Mouse (Mus musculus) embryonic facial prominence, embryonic 12.5 days (tissue): Measurements from ENCODE around the gene Bmpr2. TPM values are rescaled to one million over a fixed set of nuclear protein-coding genes. Genes with fewer than 3 reads are reported as not detected.
"Not testable (repeated sequence)": the region's sequence is repeated elsewhere in the genome, so short reads cannot be mapped to it uniquely, and the experiment has no call there.

Source experiments
- ATAC-seq: fragments of 200-750 bp; cut with Nextera tagmentation; 2 replicates; pipeline ENCODE4 v1.8.0; 2017; ENCODE audit not compliant: insufficient number of reproducible peaks, insufficient read depth, low FRiP score, low TSS enrichment
- H3K27ac ChIP-seq: fragments of 300-500 bp; sonication (generic); 2 replicates; pipeline ENCODE4 v1.5.1; 2016; ENCODE audit warnings: mild to moderate bottlenecking
- H3K27me3 ChIP-seq: fragments of 300-500 bp; sonication (generic); 2 replicates; pipeline ENCODE4 v1.6.1; 2016; ENCODE audit warnings: mild to moderate bottlenecking, moderate library complexity
- H3K36me3 ChIP-seq: fragments of 300-500 bp; sonication (generic); 2 replicates; pipeline ENCODE4 v1.6.1; 2016; ENCODE audit warnings: mild to moderate bottlenecking
- H3K4me1 ChIP-seq: fragments of 300-500 bp; sonication (generic); 2 replicates; pipeline ENCODE4 v1.6.1; 2016
- H3K4me2 ChIP-seq: fragments of 300-500 bp; sonication (generic); replicated peaks from 2 replicates; pipeline ENCODE4 v1.6.1; 2016; ENCODE audit warnings: mild to moderate bottlenecking, moderate library complexity
- H3K4me3 ChIP-seq: fragments of 300-500 bp; sonication (generic); 2 replicates; pipeline ENCODE4 v1.5.1; 2016; ENCODE audit warnings: mild to moderate bottlenecking
- H3K9ac ChIP-seq: fragments of 300-500 bp; sonication (generic); 2 replicates; pipeline ENCODE4 v1.6.1; 2016; ENCODE audit warnings: mild to moderate bottlenecking, moderate library complexity
- H3K9me3 ChIP-seq: fragments of 300-500 bp; sonication (generic); 2 replicates; pipeline ENCODE4 v1.6.1; 2016; ENCODE audit warnings: mild to moderate bottlenecking, moderate library complexity
- WGBS: fragments of 180-500 bp; shearing (Covaris S2); methylation state at CpG from one replicate; pipeline ENCODE4 v1.1.7; 2016; 5-methylcytosine and 5-hydroxymethylcytosine counted together
- polyA plus RNA-seq: library from polyadenylated mRNA; unstranded; fragments of >200 nt; fragmentation: Nextera tagmentation; extraction: Ambion mirVana; gene quantifications from 2 replicates; pipeline ENCODE4 v1.2.1, GENCODE M21; 2016

The Bmpr2 gene
- polyA plus RNA-seq, result 10.5 and 11.0 TPM in 2 replicates

- Histone ChIP-seq H3K27me3 (no peaks in the 10 kb centered on the region), H3K27ac (peak within 1 kb of the TSS; percentile 99), H3K4me2 (peak within 1 kb of the TSS; percentile 62), H3K4me3 (peak within 1 kb of the TSS; percentile 99), H3K36me3 (0 out of 2 replicates have a peak, but pooled peaks cover 1% of the 10 kb centered on the region), H3K4me1 (peaks cover 7% of the 10 kb centered on the region; the same call in 1 of the 2 replicates), H3K9me3 (no peaks in the 10 kb centered on the region), H3K9ac (peak within 1 kb of the TSS; percentile 95)
- under 1% methylated on average over 37 of the region's 75 CpGs for WGBS
- peak; percentile 91 for ATAC-seq
These were observed at the start of gene Bmpr2 for GRCm38 (mm10) chr1:59763164-59763768. Gene Bmpr2, plus strand, starts transcription at chr1:59763400.

DNA sequence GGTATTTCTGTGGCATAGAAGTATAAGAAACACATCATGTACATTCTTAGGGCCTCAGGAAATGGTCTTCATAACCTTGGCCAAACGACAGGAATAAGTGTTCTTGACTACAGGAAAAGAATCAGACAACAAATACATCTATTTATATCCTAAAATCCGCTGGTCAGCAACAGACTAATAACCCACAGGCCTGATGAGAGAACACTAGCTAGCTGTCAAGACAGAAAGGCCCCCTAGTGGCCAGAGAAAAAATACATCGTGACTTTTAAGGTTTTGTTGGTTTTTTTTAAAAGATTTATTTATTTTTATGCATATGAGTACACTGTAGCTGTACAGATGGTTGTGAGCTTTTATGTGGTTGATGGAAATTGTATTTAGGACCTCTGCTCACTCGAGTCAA lies 43.3 kb upstream of the Bmpr2 start:
- no peak overlapping the region for H3K9ac ChIP-seq
- H3K9me3 ChIP-seq, result no peaks in the 10 kb centered on the region
- no peak overlapping the region for H3K27ac ChIP-seq
- WGBS, result 45% methylated on average over 4 of the region's 4 CpGs
- no peaks in the 10 kb centered on the region for H3K27me3 ChIP-seq
- H3K4me3 ChIP-seq, result no peak overlapping the region
- H3K36me3 ChIP-seq, result peaks cover 36% of the 10 kb centered on the region
- no peak overlapping the region for H3K4me2 ChIP-seq
- no peaks in the 10 kb centered on the region for H3K4me1 ChIP-seq
- no peak for ATAC-seq

DNA sequence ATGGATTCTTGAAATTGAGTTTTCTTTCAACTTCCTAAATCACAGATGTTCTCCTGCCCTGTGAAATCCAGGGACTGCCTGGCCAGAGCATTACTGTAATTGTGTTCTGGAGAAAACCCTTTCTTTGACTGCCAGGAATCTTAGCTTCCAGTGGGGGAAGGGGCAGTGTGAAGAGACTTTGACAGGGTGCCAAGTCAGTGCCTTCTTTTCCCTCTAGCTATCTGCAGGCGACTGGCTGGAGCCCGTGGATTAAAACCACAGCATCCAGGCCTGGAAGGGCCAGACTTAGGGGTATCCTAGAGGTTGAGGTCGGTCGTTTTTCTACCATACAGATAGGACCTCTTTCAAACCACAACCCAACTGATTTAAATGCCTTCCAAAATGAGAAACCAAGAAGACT lies 37.5 kb upstream of the Bmpr2 start:
- no peaks in the 10 kb centered on the region for H3K27me3 ChIP-seq
- ATAC-seq, result no peak
- H3K9ac ChIP-seq, result no peak overlapping the region
- H3K4me3 ChIP-seq, result no peak overlapping the region
- no peak overlapping the region for H3K27ac ChIP-seq
- H3K4me2 ChIP-seq, result no peak overlapping the region
- no peaks in the 10 kb centered on the region for H3K4me1 ChIP-seq
- 0 out of 2 replicates have a peak, but pooled peaks cover 1% of the 10 kb centered on the region for H3K36me3 ChIP-seq
- WGBS, result 62% methylated on average over 4 of the region's 4 CpGs
- no peaks in the 10 kb centered on the region for H3K9me3 ChIP-seq

DNA sequence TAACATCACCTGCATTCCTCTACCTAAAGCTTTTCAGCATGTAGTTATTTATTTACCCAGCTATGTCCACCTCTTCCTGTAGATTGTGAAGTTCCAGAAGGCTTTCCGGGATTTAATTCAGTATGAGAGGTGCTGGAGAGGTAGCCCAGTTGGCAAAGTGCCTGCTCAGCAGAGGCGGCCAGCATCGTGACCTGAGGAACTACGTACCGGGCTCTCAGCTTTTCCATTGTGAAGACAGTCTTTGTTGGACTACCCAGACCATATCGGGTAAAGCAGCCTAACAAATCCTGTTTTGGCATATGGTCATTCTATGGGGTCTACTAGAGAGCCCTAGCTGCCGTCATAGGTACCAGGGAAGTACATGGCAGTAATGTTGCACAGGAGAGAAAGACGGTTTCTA lies 33.1 kb upstream of the Bmpr2 start:
- no peaks in the 10 kb centered on the region for H3K36me3 ChIP-seq
- no peak overlapping the region for H3K4me2 ChIP-seq
- WGBS, result 86% methylated on average over 8 of the region's 8 CpGs
- H3K9me3 ChIP-seq, result no peaks in the 10 kb centered on the region
- H3K27me3 ChIP-seq, result no peaks in the 10 kb centered on the region
- H3K4me1 ChIP-seq, result no peaks in the 10 kb centered on the region
- no peak overlapping the region for H3K4me3 ChIP-seq
- no peak for ATAC-seq
- H3K27ac ChIP-seq, result no peak overlapping the region
- no peak overlapping the region for H3K9ac ChIP-seq

DNA sequence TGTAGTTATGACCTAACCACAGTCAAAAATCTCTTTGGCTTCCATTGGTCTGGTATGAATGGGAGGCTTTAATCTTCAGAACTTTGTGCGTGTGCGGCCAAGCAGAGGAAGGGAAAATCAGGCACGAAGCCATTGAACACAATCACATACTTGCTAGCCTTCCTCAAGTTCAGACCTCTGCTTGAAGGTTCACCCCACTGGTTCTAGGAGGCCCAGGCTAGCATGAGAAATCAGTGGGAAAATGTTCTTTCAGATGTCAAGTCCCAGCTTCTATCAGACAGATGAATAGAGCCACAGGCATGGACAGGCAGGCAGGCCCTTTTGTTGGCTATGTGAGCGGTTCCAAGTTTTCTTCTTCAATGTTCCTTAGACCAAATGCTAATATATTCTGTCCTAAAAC lies 32.5 kb upstream of the Bmpr2 start:
- H3K9ac ChIP-seq, result no peak overlapping the region
- no peaks in the 10 kb centered on the region for H3K4me1 ChIP-seq
- no peak for ATAC-seq
- no peaks in the 10 kb centered on the region for H3K27me3 ChIP-seq
- no peaks in the 10 kb centered on the region for H3K36me3 ChIP-seq
- H3K9me3 ChIP-seq, result no peaks in the 10 kb centered on the region
- H3K4me2 ChIP-seq, result no peak overlapping the region
- 88% methylated on average over 4 of the region's 4 CpGs for WGBS
- no peak overlapping the region for H3K27ac ChIP-seq
- H3K4me3 ChIP-seq, result no peak overlapping the region

- ATAC-seq, result no peak
- no peaks in the 10 kb centered on the region for H3K27me3 ChIP-seq
- H3K9me3 ChIP-seq, result no peaks in the 10 kb centered on the region
- H3K4me3 ChIP-seq, result no peak overlapping the region
- H3K4me2 ChIP-seq, result no peak overlapping the region
- 81% methylated on average over 6 of the region's 6 CpGs for WGBS
- H3K9ac ChIP-seq, result no peak overlapping the region
- H3K4me1 ChIP-seq, result no peaks in the 10 kb centered on the region
- no peak overlapping the region for H3K27ac ChIP-seq
- no peaks in the 10 kb centered on the region for H3K36me3 ChIP-seq
These were observed 29.1 kb upstream of the Bmpr2 start for GRCm38 (mm10) chr1:59734076-59734475.

DNA sequence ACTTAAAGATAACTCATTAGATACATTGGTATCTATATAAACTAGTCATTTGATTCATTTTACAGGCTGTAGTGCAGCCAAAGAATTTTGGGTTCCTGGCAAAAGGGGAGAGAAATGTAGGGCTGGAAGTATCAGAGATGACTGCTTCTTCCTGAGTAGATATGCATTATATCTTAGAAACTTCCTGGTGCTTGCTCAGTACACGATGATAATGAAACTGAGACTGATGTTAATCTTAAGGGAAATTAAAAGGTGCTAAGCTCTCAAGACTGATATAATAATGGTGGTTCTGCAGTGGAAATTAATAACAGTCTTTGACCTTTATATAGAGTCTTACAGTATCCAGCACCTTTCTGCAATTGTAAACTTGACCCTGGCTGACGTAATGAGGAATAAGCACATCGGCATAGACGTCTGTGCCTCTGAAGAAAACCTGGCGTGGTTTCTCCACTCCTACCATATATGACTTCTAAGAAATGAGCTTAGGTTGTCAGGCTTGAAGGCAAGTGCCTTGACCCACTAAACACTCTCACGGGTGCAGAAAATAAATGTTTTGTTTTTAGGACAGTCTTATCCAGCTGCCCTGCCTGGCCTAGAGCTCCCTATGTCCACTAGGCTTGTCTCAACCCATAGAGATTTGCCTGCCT lies 24.3 kb upstream of the Bmpr2 start:
- Histone ChIP-seq H3K4me3 (no peak overlapping the region), H3K4me1 (no peaks in the 10 kb centered on the region), H3K27me3 (no peaks in the 10 kb centered on the region), H3K4me2 (no peak overlapping the region), H3K36me3 (no peaks in the 10 kb centered on the region), H3K27ac (no peak overlapping the region), H3K9me3 (no peaks in the 10 kb centered on the region), H3K9ac (no peak overlapping the region)
- no peak for ATAC-seq
- 76% methylated on average over 6 of the region's 6 CpGs for WGBS

- Histone ChIP-seq H3K36me3 (no peaks in the 10 kb centered on the region), H3K27me3 (no peaks in the 10 kb centered on the region), H3K4me2 (no peak overlapping the region), H3K27ac (no peak overlapping the region), H3K4me1 (no peaks in the 10 kb centered on the region), H3K9me3 (no peaks in the 10 kb centered on the region), H3K4me3 (no peak overlapping the region), H3K9ac (no peak overlapping the region)
- 76% methylated on average over 17 of the region's 17 CpGs for WGBS
- no peak for ATAC-seq
These were observed 23.4 kb upstream of the Bmpr2 start for GRCm38 (mm10) chr1:59739577-59740354.

DNA sequence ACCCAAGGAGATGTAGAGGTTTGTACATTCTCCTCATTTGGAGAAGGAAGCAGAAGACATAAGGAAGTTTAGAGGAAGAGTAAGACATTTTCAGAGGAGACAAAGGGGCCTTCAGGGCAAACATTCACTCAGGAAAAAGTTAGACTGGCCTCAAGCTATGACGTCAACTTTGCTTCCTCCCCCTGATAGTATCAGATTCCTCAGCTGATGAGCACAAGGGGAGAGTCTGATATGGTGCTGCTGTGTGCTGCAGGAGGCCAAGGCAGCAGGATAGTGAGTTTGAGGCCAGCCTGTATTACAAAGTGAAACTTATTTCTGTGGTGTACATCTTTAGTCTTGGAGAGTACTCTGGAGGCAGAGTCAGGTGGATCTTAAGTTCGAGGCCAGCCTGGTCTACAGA lies 14.2 kb upstream of the Bmpr2 start:
- H3K4me2 ChIP-seq, result no peak overlapping the region
- no peaks in the 10 kb centered on the region for H3K9me3 ChIP-seq
- H3K4me3 ChIP-seq, result no peak overlapping the region
- H3K27ac ChIP-seq, result no peak overlapping the region
- 58% methylated on average over 2 of the region's 2 CpGs for WGBS
- H3K4me1 ChIP-seq, result no peaks in the 10 kb centered on the region
- no peak overlapping the region for H3K9ac ChIP-seq
- no peaks in the 10 kb centered on the region for H3K27me3 ChIP-seq
- ATAC-seq, result no peak
- H3K36me3 ChIP-seq, result no peaks in the 10 kb centered on the region

DNA sequence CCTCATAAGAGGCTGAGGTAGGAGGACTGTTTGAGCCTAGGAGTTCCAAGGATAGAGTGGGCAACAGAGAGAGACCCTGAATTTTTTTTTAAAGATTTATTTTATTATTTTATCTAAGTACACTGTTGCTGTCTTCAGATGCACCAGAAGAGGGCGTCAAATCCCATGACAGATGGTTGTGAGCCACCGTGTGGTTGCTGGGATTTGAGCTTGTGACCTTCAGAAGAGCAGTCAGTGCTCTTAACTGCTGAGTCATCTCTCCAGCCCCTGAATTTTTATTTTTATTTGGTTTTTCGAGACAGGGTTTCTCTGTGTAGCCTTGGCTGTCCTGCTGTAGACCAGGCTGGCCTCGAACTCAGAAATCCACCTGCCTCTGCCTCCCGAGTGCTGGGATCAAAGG lies 13.5 kb upstream of the Bmpr2 start:
- not testable (repeated sequence) for H3K36me3 ChIP-seq, ATAC-seq, H3K27ac ChIP-seq, H3K9ac ChIP-seq, H3K4me3 ChIP-seq, H3K4me2 ChIP-seq, H3K27me3 ChIP-seq, H3K9me3 ChIP-seq, H3K4me1 ChIP-seq
- 69% methylated on average over 5 of the region's 5 CpGs for WGBS

DNA sequence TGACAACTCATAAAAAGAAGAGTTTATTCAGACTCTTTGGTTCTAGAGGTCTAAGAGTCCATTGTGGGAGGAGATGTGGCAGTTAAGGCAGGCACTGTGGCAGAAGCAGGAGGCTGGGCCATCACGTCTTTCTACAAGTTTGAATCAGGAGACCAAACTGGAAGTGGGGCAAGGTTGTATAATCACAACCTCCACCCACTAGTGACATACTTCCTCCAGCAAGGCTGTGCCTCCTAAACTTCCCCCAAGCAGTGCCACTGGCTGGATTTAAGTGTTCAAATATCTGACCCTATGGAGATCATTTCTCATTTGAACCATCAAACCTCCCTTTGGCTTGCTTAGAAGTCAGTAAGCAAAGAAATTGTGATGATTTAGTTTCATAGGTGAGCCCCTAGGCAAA lies 7.9 kb upstream of the Bmpr2 start:
- WGBS, result 75% methylated on average over 1 of the region's 1 CpGs
- H3K4me2 ChIP-seq, result no peak overlapping the region
- H3K27me3 ChIP-seq, result no peaks in the 10 kb centered on the region
- H3K9ac ChIP-seq, result no peak overlapping the region
- no peak overlapping the region for H3K27ac ChIP-seq
- no peaks in the 10 kb centered on the region for H3K36me3 ChIP-seq
- H3K9me3 ChIP-seq, result no peaks in the 10 kb centered on the region
- no peak for ATAC-seq
- H3K4me1 ChIP-seq, result no peaks in the 10 kb centered on the region
- H3K4me3 ChIP-seq, result no peak overlapping the region

DNA sequence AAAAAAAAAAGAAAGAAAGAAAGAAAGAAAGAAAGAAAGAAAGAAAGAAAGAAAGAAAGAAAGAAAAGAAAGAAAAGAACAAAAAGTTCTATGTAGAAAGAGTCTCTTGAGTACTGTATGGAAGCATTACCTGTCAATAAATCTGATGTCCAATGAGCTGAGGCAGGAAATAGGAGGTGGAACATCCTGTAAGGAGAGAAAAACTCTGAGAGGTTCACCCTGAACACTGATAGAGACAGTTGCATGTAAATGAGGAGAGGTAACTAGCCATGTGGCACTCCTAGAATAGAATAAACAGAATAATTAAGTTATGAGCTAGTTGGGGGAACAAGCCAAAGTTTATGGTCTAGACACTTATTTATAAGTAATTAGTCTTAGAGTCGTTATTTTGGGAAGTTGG lies 4.9 kb upstream of the Bmpr2 start:
- no peak overlapping the region for H3K4me3 ChIP-seq
- ATAC-seq, result no peak
- no peaks in the 10 kb centered on the region for H3K27me3 ChIP-seq
- no peaks in the 10 kb centered on the region for H3K4me1 ChIP-seq
- H3K27ac ChIP-seq, result no peak overlapping the region
- H3K4me2 ChIP-seq, result no peak overlapping the region
- WGBS, result 86% methylated on average over 1 of the region's 1 CpGs
- H3K9ac ChIP-seq, result no peak overlapping the region
- H3K9me3 ChIP-seq, result no peaks in the 10 kb centered on the region
- H3K36me3 ChIP-seq, result no peaks in the 10 kb centered on the region
